Mouse (Mus musculus) gastrocnemius, adult 8-10 months (tissue): ENCODE measurements around the gene Camk1d. TPM values are rescaled to one million over a fixed set of nuclear protein-coding genes. Genes with fewer than 3 reads are reported as not detected.
A peak's percentile ranks its signal among the peaks of the same experiment; 100 is the strongest.

Experiments used
- DNase-seq, 2 experiments: peaks; one replicate each; pipeline ENCODE4 v3.0.0; 2022; ENCODE audit warnings: low spot score in 2 of 2
- total RNA-seq, 4 experiments: library from RNA; stranded (reverse); gene quantifications; 2 replicates each; pipeline ENCODE4 v1.2.4; 2022

Gene Camk1d
- total RNA-seq, result 1 to 10 TPM in 3 of 4 experiments, under 1 TPM in 1; 0.51 to 1.3 (median 1.1) TPM

DNA sequence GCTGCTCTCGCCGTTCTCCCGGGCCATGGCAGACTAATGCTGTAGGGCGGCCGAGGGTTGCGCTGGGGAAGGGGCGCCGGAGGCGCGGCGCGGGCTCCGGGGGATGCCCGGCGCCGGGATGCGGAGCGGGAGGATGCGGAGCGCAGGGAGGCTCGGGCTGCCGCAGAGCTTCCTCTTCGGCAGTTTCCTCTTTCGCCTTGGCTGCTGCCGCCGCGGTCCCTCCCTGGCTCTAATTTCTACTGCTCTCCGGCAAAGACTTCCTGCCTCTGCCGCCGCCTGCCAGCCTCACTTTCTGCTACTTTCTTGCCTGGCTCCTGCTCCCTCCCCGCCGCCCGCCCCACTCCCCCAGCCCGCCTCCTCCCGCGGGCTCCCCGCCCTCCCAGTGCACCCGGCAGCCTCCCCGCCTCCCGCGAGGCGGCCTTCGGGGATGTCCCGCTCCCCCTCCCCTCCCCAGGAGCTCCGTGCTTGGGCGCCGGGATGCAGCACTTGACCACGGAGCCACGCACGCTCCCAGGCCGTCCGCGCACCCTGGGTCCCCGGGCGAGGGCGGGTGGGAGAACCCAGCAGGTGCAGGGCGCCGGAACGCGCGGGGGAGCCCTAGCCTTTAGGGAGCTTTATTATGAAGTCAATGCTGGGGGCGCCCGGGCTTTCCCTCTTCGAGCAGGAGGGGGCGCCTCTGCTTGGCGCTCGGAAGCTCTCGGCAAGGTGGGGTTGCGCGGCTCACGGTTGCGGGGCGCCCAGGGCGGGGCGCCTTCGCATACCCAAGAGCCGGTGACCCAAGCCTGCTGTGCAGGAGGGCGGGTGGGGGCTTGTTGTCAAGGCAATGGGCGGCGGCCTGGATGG is at the start of gene Camk1d:
Gene Camk1d, minus strand, starts transcription at position 305 of the 843 bp plus-strand sequence.
- peak; percentile 38 to 43 for DNase-seq

DNA sequence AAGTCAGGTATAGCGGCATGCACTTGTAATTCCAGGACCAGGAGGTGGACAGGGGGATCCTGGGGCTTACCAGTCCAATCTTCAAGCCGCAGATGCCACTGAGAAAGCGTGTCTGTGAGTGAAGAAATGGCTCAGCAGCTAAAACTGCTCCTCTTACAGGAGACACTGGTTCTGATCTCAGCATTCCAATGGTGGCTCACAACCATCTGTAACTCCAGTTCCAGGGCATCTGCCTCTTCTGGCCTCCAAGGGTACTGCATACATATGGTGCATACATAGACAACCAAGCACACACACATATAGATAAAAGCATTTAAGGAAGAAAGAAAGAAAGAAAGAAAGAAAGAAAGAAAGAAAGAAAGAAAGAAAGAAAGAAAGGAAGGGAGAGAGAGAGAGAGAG is 47.7 kb upstream of the Camk1d start:
- no peak for DNase-seq

DNA sequence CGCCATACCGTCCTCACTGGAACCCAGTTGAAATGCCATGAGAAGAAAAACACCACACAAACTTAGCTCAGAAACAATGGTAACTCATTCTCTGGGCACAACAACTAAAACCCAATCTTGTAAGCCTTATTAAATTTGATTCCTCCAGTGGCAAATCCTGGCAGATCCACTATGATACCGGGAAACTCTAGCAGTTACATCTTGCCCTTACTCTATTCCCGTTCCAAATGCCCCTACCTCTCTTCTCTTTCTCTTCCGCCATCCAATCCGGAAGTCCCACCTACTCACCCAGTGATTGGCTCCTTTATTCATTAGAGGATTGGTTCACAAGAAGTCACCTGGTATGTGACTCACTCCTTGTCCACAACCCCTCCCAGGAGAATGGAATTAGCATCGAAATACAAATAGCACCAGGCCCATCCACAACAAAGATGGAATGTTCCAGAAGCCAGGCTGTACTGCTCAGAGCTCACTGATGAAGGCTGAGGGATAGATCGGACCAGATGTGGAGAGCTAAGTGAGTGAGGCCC is 46.2 kb upstream of the Camk1d start:
- DNase-seq, result no peak

DNA sequence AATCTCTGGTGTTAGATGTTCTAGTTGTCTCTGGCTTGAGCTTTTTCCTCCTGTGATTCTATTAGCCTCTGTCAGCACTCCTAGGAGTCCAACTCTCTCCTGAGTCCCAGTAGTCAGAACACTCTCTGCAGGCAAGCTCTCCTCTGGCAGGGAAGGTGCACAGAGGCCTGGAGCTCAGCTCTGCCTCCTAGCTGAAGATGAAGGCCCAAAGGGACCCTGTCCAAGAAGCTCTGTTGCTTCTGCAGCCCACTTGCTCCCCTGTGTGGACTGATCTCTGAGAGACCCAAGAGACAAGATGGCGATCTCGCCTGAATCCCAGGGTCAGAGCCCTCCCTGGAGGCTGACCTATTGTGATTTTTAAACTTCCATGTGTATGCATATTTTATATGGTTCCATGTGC is 44.3 kb upstream of the Camk1d start:
- DNase-seq, result no peak

DNA sequence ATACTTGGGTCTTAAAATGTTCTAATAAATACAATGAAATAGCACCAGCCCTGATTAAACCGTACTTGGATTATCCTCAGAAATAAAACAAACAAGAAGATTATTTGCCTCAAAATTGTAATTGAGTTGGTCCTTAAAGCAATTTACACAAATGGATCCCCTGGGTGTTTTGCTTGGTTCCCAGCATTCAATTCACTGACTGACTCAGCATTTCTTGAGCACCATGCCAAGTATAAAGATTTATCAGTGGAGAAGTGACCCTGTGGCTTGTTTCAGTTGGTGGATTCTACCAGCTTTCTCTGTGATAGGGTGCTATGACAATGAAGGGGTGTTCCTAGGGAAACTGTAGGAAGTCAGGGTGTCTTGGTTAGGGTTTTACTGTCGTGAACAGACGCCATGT is 36.6 kb upstream of the Camk1d start:
- DNase-seq, result no peak

DNA sequence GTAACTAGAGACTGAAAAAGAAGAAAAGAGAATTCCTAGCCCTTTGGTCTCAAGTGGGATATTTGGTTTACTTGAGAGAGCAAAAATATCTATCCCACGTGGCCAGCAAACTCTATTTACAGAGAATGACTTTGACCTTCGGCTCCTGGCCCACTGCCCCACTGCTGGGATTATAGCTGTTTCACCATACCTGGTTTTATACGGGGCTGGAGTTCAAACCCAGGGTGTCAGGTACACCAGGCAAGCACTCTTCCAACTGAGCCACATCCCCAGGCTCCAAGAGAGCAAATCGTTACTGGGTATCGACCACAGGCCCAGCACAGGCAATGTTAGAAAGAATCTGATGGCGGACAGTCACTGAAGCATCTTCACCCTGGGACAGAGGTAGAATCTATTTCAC is 34.9 kb upstream of the Camk1d start:
- no peak for DNase-seq

DNA sequence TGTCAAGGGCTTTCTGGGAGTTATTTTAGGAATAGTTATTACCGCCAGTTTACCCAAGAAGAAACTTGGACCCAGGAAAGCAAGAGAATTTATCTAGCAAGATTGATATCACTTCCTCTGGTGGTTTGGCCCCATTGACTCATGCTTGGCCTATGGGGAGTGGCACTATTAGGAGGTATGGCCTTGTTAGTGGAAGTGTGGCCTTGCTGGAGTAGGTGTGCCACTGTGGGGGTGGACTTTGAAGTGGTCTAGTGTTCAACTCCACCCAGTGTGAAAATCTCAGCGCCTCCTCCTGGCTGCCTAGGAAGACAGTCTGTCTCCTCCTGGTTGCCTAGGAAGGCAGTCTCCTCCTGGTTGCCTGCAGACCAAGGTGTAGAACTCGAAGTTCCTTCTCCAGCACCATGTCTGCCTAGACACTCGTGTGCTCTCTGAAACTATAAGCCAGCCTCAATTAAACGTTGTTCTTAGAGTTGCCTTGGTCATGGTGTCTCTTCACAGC is 33.3 kb upstream of the Camk1d start:
- DNase-seq, result no peak

DNA sequence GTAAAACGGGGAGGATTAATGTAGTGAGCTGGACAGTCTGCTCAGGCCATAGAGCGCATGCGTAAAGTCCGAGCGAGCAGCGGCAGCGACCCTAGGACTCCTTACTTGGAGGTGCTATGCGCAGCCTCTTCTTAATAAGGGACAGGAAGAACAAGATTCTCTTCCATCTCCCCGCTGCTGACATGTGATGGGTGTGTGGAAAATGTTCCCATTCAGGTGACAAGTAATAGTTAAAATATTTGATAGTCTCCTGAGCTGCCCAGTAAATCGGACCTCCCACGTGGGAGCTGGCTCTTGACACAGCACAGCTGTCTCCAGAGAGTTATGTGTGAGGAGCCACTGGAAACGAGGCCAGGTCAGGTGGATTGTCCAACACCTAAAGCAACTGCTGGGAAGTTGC is 32.2 kb upstream of the Camk1d start:
- DNase-seq, result no peak

DNA sequence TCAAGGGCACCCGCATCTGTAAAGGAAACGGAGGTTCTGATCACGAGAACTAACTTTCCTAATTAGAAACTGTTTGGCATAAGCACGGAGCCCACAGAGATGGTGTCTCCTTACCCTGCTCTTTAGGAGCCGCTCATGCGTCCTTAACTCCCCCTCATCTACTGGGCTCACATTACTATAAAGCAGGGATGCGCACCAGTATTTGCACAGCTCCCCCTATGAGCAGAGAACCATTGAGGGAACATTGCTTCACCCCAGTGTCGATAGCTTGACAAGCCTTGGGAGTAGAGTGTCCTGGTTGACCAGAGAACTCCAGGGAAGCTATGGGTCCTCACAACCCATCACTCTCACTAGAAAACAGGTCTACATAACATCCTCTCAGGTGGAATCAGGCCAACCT is 29.6 kb upstream of the Camk1d start:
- DNase-seq, result no peak

DNA sequence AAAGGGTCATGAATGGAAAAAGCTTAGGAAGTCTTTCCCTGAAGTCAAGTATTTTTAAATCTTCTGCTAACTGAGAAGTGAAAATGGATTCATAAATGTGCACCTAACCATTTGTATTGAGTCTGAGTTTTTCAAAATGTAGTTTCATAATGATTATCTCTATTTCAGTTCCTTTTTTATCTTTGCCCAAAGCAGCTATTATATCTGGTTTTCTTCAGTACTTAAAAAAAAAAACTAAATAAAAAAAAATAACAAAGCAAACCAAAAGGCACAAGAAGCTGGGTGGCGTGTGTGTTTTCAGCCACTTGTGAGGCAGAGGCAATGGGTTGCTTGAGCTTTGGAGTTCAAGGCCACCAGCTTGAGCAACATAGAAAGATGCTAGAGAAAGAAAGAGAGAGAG is 26.6 kb upstream of the Camk1d start:
- DNase-seq, result no peak

DNA sequence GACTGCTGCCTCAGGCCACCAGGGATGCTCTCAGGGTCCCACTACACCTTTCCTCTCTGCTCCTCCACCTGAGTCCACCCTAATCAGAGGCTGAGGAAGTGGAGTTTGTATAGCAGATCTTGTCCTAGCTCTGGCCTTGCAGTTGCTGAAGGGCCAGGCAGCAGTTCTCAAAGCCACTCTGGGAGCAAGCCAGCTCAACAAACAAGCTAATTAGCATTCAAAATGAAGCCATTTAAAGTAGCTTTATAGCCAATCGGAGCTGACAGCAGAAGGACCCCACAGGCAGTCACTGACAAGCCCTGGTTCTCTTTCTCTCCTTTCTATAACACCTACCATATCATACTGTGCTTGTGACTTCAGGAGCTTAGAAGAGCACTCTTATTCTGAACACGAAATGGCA is 21.6 kb upstream of the Camk1d start:
- DNase-seq, result no peak

DNA sequence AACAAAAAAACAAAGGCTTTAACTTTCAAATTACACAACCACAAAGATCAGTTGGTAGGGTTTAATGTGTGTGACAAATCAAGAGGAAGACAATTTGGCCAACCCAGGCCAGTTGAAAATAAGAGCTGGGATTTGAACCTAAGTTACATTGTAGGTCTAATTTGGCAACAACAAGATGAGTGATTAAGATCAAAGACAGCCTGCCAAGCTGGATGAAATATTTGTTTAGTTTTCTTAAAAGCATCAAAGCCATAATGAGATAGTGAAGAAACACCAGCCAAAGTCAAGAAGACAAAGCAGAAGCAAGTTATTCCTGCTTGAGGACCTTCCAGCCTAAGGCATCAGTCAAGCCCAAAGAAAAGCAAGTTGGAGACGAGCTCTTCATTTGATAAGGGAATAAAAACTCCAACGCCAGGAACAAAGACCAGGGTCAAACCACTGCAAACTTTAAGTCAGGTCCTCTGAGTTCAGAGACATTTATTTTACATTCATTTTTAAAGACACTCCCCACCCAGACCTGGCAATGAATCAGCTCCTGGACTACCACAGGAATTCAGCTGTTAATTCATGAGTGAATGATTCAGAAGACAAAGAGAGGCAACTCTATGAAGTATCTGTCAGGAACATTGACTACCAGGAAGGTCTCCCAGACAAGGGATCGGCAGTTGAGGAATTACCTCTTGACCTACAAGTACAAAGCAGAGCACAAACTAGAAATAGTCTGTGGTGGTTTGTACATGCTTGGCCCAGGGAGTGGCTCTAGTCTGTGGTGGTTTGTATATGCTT is 19.2 kb upstream of the Camk1d start:
- DNase-seq, result no peak

DNA sequence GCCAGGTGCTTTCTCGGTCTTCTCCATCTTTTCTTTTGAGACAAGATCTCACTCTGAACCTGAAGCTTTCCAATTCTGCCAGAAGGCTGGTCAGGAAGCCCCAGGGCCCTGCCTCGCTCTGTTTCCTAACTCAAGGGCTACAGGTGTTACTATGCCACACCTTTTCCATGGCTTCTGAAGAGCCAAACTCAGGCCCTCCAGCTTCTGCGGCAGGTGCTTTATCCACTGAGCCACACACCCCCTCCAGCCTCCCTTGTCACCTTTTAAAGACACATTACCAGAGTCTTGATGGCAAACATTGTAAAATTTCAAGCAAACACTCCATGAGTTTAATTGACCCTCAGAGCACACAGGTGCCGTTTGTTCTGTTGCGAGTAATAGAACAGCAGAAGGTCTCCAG is 17.7 kb upstream of the Camk1d start:
- DNase-seq, result no peak

DNA sequence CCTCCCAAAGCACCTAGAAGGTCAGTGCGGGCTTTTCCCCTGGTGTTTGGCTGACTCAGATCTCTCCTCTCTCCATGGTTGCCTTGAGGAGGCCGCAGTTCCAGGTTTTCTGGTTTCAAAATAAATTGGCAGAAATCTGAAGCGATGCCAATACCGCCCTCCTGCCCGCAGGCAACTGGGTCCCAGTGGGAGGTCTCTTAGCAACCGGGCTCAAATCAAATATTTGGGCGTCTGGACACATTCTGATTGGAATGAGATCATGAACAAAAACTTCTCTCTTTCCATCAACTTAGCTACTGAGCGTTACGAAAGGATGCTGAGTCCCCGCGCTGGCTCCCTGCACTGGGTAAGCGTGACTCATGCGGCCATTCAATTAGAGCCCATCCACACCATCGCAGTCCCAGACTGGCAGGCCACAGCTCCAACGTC is 16.1 kb upstream of the Camk1d start:
- no peak for DNase-seq

DNA sequence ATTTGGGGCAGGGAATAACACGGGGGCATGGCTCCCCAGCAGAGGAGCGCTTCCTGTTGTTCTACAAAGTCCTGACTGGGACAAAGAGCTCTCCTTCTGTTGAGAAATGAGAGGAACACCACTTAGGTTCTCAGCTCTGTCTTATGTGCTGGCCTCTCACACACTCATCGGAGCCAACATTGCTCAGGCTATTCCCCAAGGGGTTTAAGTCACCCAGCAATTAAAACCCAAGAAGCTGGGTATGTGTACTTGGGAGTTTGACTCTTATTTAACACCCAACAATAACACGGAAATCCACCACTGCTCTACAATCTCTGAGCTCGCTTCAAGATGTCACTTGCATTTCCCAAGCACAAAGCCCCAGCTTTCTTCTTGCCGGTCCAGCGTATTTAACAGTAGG is 15.6 kb upstream of the Camk1d start:
- no peak for DNase-seq

DNA sequence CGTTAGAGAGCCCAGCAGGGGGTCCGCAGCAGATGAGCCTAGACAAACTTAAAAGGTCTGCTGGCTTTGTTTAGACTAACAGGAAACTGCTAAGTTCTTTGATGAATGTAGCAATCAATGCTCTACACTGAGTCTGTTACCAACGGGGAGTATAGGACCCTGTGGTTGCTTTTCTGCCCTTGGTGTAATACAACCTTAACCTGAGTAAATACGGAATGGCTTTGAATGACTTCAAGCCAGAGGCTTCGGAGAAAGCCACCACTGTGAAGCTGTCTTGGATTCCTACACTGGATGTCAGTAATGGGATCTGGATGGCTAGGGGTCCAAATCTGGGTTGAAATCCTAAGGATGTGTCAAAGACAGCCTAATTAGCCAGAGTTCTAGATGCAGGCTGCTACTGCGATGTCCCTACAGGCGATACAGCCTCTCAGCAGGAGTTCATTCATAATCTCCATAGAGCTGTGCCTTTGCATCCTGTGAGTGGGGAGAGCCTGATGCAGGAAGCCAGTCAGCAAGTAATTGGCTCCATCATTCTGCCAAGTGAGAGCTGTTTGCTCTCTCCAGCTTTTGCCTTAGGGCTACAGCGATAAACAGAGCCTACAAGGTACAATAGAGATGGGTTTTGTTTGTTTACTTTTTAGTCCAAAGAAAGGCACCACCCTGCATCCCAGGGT is 10.8 kb upstream of the Camk1d start:
- no peak for DNase-seq

DNA sequence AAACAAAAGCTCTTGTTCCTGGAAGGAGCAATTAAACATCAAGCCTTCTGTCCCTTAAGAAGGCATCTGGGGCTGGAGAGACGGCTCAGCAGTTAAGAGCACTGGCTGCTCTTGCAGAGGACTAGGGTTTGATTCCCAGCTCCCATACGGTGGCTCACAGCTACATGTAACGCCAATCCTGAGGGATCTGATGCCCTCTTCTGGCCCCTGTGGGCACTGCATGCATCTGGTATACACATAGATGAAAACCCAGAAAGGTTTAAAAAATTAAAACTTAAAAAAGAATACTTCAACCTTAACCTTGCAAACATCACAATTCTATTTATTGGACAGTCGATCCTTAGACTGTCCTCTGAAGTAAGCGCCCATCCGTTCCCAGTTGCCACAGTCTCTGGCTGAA is 3.4 kb upstream of the Camk1d start:
- no peak for DNase-seq

DNA sequence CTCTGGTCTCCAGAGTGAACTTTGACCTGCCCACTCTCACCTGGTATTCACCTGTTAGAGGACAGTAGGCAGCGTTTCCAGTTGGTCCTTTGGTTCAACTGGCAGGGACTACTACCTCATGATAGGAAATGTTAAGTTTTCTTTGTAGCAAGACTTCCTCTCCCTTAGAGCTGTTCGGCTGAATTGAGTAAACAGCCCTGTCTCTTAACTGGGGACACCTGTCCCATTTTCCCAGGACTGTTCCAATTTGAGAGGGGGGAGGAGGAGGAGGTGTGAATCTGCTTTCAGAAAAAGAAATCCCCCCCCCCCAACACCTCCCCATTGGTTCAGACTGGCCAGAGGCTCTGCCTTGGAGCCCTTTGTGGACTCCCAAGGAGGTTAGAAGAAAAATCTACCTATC is 1.2 kb upstream of the Camk1d start:
- DNase-seq, result no peak

DNA sequence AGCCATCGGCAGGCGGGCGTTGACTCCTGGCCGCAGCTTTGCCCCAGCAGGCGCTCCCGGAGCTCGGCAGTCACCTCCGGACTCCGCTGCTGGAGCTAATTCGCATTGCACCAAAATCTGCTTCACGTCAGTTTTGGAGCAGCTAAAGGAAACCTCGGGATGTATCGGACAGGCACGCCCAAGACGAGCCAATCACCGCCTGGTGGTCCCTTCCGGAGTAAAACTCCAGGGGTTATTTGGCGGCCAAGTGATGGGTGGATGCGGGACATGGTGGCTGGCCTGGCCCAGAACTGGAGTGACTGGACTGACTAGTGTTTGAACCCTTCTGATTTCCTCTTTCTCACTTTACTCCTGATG is 717 bp upstream of the Camk1d start:
- no peak for DNase-seq

DNA sequence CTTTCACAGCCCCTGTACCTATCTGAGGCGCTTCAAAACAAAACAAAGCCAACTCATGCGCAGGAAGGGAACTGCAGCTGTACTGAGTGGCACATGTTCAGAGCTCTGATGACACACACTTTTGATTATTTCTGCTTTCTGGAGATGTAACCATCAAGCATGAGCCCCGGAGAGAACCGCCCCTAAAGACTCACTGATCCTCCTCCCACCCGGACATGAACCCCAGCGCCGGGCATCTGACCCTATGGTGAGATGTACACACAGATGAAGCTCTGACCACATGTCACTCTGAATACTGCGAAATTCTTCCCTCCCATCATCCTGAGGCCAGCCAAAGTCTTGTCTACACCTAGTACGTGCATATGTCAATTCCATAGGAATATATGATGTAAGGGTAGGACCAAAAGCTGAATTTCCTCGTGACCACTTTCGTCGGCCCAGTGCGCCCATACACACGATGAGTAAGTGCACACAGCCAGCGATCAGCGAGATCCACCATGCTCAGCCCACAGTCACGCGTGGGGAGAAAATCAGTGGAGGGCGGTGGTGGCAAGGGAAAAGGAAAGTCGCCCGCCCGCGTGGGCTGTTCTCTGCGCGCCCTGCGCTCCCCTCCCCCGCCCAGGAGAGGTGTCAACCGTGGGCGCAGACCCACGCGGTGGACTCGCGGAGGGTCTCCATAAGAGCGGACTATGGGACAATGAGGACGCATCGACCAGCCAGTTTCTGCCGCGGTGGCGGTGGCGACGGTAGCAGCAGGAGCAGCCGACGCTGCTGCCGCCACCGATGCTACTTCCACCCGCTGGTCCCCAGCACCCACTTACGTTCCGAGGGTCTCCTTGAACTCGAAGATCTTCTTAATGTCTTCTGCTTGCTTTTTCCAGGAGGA is 747 bp downstream of the Camk1d start:
- DNase-seq, result no peak

DNA sequence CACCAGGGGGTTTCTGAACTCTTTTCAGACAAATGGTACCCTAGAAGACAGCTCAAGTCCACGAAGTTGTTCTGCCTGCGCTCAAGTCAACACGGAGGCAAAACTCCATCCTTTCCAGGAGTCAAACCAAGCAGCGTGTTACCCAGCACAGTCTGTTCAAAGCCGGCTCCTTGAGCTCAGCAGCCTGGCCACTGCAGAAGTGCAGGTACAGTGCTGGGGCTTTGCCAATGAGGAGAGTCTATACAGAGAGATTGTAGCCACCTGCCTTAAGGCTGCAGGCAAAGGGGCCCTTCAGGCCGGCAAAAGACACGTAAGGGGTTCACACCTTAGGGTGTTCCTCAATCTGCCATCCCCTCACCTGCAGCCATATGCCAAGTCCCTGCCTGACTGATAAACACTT is 2.1 kb downstream of the Camk1d start:
- no peak for DNase-seq
